Mouse (Mus musculus): Measurements from ENCODE around the gene Dctn1. TPM values are rescaled to one million over a fixed set of nuclear protein-coding genes. Genes with fewer than 3 reads are reported as not detected.

Dctn1 gene
- polyA plus RNA-seq, 1 experiment from 2014 or later, result 105 TPM

DNA sequence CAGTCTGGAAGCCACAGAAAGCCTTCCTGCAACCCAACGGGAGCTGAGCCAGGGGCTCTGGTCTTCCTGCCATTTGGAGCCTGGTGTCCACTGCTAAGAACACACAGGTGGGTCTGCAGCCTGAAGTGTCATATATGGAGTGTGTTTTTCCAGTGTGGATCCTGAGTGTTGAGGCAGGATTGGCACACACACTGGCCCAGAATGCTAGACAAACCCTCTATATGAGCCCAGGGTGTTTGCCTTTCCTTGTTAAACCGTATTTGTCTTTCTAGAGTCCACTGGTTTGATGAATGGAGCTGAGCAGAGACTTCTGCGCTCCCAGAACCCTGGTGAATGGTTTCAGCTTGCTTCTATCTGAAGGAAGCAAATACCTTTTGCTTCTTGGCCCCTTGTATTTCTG lies 54.1 kb downstream of the Dctn1 start, which contains the start of gene Slc4a5:
Gene Slc4a5 (plus strand): TSS at position 15 of the 400 bp plus-strand sequence.
- Histone ChIP-seq H3K4me3 (no peak within 1 kb of the TSS), H3K9me3 (replicated peaks) (no peaks in the 10 kb centered on the region), H3K36me3 (no peaks in the 10 kb centered on the region), H3K27me3 (ENCODE audit: low read depth, poor library complexity, severe bottlenecking) (no peaks in the 10 kb centered on the region), H3K4me1 (peaks cover 3% of the 10 kb centered on the region), H3K27ac (replicated peaks) (no peak within 1 kb of the TSS)
- DNase-seq (ENCODE audit: low spot score), result no peak
- WGBS, result 79% methylated on average over 3 of the region's 3 CpGs

DNA sequence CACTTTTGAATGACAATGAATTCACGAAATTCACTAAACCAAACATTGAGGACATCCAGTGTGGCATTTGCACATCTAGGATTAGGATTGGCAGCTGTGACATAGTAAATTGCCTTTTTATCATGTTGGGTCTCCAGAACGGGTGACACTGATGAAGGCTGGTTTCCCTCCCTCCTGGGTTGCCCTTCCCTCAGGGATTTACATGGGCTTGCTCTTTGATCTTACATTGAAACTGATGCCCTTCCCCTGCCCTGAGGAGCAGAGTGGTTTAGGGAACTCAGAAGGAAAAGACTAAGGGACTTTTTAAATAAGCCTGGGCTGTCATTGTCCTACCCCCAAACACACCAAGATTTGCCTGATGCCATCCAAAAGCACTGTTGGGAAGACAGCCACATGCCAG lies 65.8 kb downstream of the Dctn1 start:
- no peak for DNase-seq (ENCODE audit: low spot score)
- no peak overlapping the region for H3K4me3 ChIP-seq
- H3K4me1 ChIP-seq, result peaks cover 21% of the 10 kb centered on the region
- no peaks in the 10 kb centered on the region for H3K36me3 ChIP-seq
- 47% methylated on average over 2 of the region's 2 CpGs for WGBS
- peaks cover 68% of the 10 kb centered on the region for H3K27me3 ChIP-seq (ENCODE audit: low read depth, poor library complexity, severe bottlenecking)
- H3K27ac ChIP-seq (replicated peaks), result no peak overlapping the region
- no peaks in the 10 kb centered on the region for H3K9me3 ChIP-seq (replicated peaks)

DNA sequence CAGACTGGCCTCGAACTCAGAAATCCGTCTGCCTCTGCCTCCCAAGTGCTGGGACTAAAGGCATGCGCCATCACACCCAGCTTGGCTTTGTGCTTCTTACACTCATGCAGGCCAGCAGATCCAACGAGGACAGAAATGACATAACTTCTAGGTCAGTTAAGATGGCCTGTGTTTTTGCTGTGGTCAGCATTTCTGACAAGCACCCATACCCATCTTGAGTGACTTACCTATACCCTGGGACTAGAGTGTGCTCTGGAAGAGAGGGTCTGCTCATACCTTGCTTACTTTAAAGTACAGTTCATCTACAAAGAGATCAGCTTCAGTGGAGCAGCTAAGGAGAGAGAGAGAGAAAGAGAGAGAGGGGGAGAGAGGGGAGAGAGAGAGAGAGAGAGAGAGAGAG lies 67.6 kb downstream of the Dctn1 start:
- DNase-seq (ENCODE audit: low spot score), result no peak
- H3K4me1 ChIP-seq, result peaks cover 33% of the 10 kb centered on the region
- 0 out of 2 replicates have a peak overlapping the region, but pooled peaks have one; percentile 58 for H3K27ac ChIP-seq (replicated peaks)
- no peaks in the 10 kb centered on the region for H3K9me3 ChIP-seq (replicated peaks)
- WGBS, result 73% methylated on average over 4 of the region's 4 CpGs
- no peak overlapping the region for H3K4me3 ChIP-seq
- H3K36me3 ChIP-seq, result no peaks in the 10 kb centered on the region
- peaks cover 86% of the 10 kb centered on the region for H3K27me3 ChIP-seq (ENCODE audit: low read depth, poor library complexity, severe bottlenecking)

- Histone ChIP-seq H3K27me3 (ENCODE audit: low read depth, poor library complexity, severe bottlenecking) (peaks cover 95% of the 10 kb centered on the region), H3K27ac (replicated peaks) (peak overlapping the region; percentile 58), H3K9me3 (replicated peaks) (no peaks in the 10 kb centered on the region), H3K4me1 (peaks cover 33% of the 10 kb centered on the region), H3K4me3 (peak overlapping the region; percentile 42), H3K36me3 (no peaks in the 10 kb centered on the region)
- DNase-seq (ENCODE audit: low spot score), result peak; percentile 64
- 1% methylated on average over 14 of the region's 14 CpGs for WGBS
Measured at GRCm38 (mm10) chr6:83234280-83234741, 68.6 kb downstream of the Dctn1 start.

DNA sequence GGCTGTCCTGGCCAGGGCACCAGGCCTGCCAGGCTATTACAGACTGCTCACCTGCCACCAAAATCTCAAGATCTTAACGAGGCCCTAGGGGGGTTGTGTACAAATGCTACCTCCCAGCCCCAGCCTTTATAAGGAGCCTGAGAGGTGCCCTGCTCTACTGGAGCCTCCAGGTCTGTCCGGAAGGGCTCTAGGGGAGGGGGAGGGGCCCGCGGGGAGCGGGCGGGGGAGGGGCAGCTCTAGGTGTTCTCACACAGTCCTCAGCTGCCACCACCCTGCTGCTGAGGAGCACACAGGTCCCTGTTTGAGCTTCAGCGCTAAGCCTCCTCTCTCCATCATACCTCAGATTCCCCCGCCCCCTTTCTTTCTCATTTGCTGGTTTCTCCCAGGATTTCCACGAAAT lies 71.4 kb downstream of the Dctn1 start:
- peaks cover 100% of the 10 kb centered on the region for H3K27me3 ChIP-seq (ENCODE audit: low read depth, poor library complexity, severe bottlenecking)

DNA sequence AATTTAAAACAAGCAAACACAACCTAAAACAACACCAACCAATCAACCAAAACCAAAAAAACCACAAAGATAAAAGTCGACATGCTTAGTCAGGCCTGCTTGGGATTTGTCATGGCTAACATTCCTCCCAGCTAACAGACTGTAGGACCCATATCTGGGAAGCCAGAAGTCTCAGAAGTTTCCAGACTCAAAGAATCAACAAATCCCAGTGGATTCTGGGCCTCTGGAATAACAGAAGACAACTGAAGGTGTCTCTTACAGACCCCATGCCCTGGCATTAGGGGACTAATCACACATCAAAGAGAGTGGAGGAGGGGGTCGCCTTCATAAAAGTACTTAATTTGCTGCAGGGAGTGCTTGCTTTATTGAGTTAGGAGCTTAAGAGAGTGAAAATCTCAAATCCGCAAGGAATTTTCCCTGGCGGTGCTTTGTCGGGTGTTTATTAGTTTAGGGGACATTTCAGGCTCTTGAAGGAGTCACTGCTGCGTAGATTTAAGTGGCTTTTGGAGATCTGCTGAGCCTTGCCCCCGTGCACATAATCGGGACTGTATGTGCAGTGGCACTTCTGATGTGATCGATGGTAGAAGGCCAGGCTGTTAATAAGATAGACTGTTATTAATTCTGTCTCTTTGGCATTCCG lies 78.8 kb downstream of the Dctn1 start:
- H3K36me3 ChIP-seq, result no peaks in the 10 kb centered on the region
- no peak overlapping the region for H3K27ac ChIP-seq (replicated peaks)
- H3K9me3 ChIP-seq (replicated peaks), result no peaks in the 10 kb centered on the region
- DNase-seq (ENCODE audit: low spot score), result peak; percentile 21
- H3K27me3 ChIP-seq (ENCODE audit: low read depth, poor library complexity, severe bottlenecking), result peaks cover 66% of the 10 kb centered on the region
- H3K4me3 ChIP-seq, result no peak overlapping the region
- WGBS, result 28% methylated on average over 10 of the region's 10 CpGs
- H3K4me1 ChIP-seq, result peaks cover 30% of the 10 kb centered on the region

More for the DNA sequence above, 71.4 kb downstream of the Dctn1 start:
- peak overlapping the region; percentile 52; the same call in 1 of the 2 replicates for H3K27ac ChIP-seq (replicated peaks)
- 3% methylated on average over 9 of the region's 9 CpGs for WGBS
- H3K4me1 ChIP-seq, result peaks cover 33% of the 10 kb centered on the region
- no peaks in the 10 kb centered on the region for H3K9me3 ChIP-seq (replicated peaks)
- no peak for DNase-seq (ENCODE audit: low spot score)
- H3K36me3 ChIP-seq, result no peaks in the 10 kb centered on the region
- peak overlapping the region; percentile 36 for H3K4me3 ChIP-seq

DNA sequence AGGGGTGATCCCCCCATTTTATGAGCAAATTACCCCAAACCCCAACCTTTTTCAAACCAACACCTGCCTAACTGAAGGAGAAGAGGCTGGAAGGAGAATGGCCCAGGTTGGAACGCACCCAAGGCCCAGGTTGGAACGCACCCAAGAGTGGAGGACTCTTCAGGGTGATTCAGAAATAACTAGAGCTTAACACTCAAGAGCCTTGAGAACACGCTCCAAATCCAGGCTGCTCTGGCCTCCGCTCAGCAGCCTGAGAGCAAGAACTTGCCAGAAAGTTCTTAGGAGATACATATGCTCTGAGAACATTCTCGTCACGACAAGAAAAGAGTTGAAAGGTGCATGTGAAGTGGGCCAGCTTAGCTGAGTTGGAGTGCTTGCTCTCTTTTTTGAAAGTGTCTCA lies 79.4 kb downstream of the Dctn1 start:
- peaks cover 61% of the 10 kb centered on the region for H3K27me3 ChIP-seq (ENCODE audit: low read depth, poor library complexity, severe bottlenecking)
- WGBS, result 88% methylated on average over 6 of the region's 6 CpGs
- H3K36me3 ChIP-seq, result no peaks in the 10 kb centered on the region
- DNase-seq (ENCODE audit: low spot score), result no peak
- H3K4me1 ChIP-seq, result peaks cover 30% of the 10 kb centered on the region
- H3K9me3 ChIP-seq (replicated peaks), result no peaks in the 10 kb centered on the region
- H3K4me3 ChIP-seq, result no peak overlapping the region
- H3K27ac ChIP-seq (replicated peaks), result no peak overlapping the region

- no peaks in the 10 kb centered on the region for H3K9me3 ChIP-seq (replicated peaks)
- H3K4me1 ChIP-seq, result peaks cover 25% of the 10 kb centered on the region
- no peak overlapping the region; the same call in 1 of the 2 replicates for H3K27ac ChIP-seq (replicated peaks)
- H3K36me3 ChIP-seq, result no peaks in the 10 kb centered on the region
- no peak overlapping the region for H3K4me3 ChIP-seq
- no peak for DNase-seq (ENCODE audit: low spot score)
- WGBS, result 100% methylated on average over 1 of the region's 1 CpGs
- H3K27me3 ChIP-seq (ENCODE audit: low read depth, poor library complexity, severe bottlenecking), result peaks cover 52% of the 10 kb centered on the region
Measured at GRCm38 (mm10) chr6:83245997-83246396, 80.3 kb downstream of the Dctn1 start.

DNA sequence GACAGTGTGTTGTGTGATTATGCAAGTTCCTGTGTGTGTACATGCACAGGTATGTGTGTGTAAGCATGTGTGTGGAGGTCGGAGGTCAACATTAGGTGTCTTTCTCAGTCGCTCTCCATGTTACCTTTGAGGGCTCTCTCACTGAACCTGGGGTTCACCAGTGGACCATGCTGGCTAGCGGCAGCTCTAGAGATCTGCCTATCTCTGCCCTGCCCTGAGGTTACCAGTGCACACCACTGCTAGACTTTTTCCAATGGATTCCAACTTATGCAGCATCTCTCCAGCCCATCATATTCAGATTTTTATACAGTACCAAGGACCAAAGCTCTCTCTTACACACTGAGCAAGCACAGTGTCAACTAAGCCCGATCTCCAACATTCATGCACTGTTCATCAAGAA lies 81.0 kb downstream of the Dctn1 start:
- 94% methylated on average over 4 of the region's 4 CpGs for WGBS
- DNase-seq (ENCODE audit: low spot score), result no peak
- Histone ChIP-seq H3K9me3 (replicated peaks) (no peaks in the 10 kb centered on the region), H3K36me3 (no peaks in the 10 kb centered on the region), H3K27ac (replicated peaks) (no peak overlapping the region), H3K4me3 (no peak overlapping the region), H3K27me3 (ENCODE audit: low read depth, poor library complexity, severe bottlenecking) (peaks cover 44% of the 10 kb centered on the region), H3K4me1 (peaks cover 25% of the 10 kb centered on the region)

DNA sequence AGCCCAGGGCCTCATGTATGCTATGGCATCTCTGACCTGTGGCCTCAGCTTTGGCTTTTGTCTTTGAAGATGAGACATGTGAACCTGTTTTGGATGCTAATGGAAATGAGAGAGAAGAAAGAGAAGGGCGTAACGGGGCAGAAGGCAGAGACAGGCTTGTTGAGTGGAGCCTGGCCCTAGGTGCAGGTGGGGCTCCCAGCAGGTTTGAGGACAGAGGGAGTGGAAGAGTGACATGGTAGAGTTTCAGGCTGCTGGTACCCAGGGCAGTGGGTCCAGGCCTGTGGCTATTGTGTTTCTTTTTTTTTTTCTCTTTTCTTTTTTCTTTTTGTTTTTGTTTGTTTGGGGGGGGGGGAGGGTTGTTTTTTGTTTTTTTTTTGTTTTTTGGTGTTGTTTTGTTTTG lies 81.4 kb downstream of the Dctn1 start:
- no peak for DNase-seq (ENCODE audit: low spot score)
- Histone ChIP-seq H3K36me3 (no peaks in the 10 kb centered on the region), H3K4me3 (no peak overlapping the region), H3K9me3 (replicated peaks) (no peaks in the 10 kb centered on the region), H3K27me3 (ENCODE audit: low read depth, poor library complexity, severe bottlenecking) (peaks cover 40% of the 10 kb centered on the region), H3K4me1 (peaks cover 25% of the 10 kb centered on the region), H3K27ac (replicated peaks) (no peak overlapping the region)
- 86% methylated on average over 2 of the region's 2 CpGs for WGBS

Other genes starting within 250 kb of the Dctn1 start
- 2.0 and 2.4 TPM in 2 replicates for gene Sema4f, start 226.2 kb upstream of the Dctn1 start, polyA plus RNA-seq (2016; fragmentation: Nextera tagmentation; extraction: Ambion mirVana)
- 0.09 and 0.23 TPM in 2 replicates for gene M1ap, start 219.0 kb upstream of the Dctn1 start, polyA plus RNA-seq (2016; fragmentation: Nextera tagmentation; extraction: Ambion mirVana)
- gene Dok1, start 132.4 kb upstream of the Dctn1 start, polyA plus RNA-seq (2016; fragmentation: Nextera tagmentation; extraction: Ambion mirVana), result 8.8 and 9.9 TPM in 2 replicates
- gene Loxl3, start 131.7 kb upstream of the Dctn1 start, polyA plus RNA-seq (2016; fragmentation: Nextera tagmentation; extraction: Ambion mirVana), result 7.9 and 9.3 TPM in 2 replicates
- gene Aup1, start 111.4 kb upstream of the Dctn1 start, polyA plus RNA-seq (2016; fragmentation: Nextera tagmentation; extraction: Ambion mirVana), result 162 and 175 TPM in 2 replicates
- 79.7 and 82.7 TPM in 2 replicates for gene Htra2, start 110.6 kb upstream of the Dctn1 start, polyA plus RNA-seq (2016; fragmentation: Nextera tagmentation; extraction: Ambion mirVana)
- gene Dqx1, start 108.1 kb upstream of the Dctn1 start, polyA plus RNA-seq (2016; fragmentation: Nextera tagmentation; extraction: Ambion mirVana), result 1.8 and 2.0 TPM in 2 replicates
- 0.79 TPM in 1 of 2 replicates, not detected in the other for gene Tlx2, start 95.6 kb upstream of the Dctn1 start, polyA plus RNA-seq (2016; fragmentation: Nextera tagmentation; extraction: Ambion mirVana)
- gene Pcgf1, start 88.1 kb upstream of the Dctn1 start, polyA plus RNA-seq (2016; fragmentation: Nextera tagmentation; extraction: Ambion mirVana), result 36.5 and 37.7 TPM in 2 replicates
- gene Lbx2, start 79.6 kb upstream of the Dctn1 start, polyA plus RNA-seq (2016; fragmentation: Nextera tagmentation; extraction: Ambion mirVana), result 0.29 and 0.73 TPM in 2 replicates
- 2.0 and 3.1 TPM in 2 replicates for gene Ccdc142, start 64.3 kb upstream of the Dctn1 start, polyA plus RNA-seq (2016; fragmentation: Nextera tagmentation; extraction: Ambion mirVana)
- 2.4 and 3.1 TPM in 2 replicates for gene Gm42688, start 64.3 kb upstream of the Dctn1 start, polyA plus RNA-seq (2016; fragmentation: Nextera tagmentation; extraction: Ambion mirVana)
- 148 and 153 TPM in 2 replicates for gene Mrpl53, start 56.9 kb upstream of the Dctn1 start, polyA plus RNA-seq (2016; fragmentation: Nextera tagmentation; extraction: Ambion mirVana)
- gene Mogs, start 50.4 kb upstream of the Dctn1 start, polyA plus RNA-seq (2016; fragmentation: Nextera tagmentation; extraction: Ambion mirVana), result 31.8 and 33.7 TPM in 2 replicates
- 138 and 180 TPM in 2 replicates for gene Wbp1, start 44.4 kb upstream of the Dctn1 start, polyA plus RNA-seq (2016; fragmentation: Nextera tagmentation; extraction: Ambion mirVana)
- gene Ino80b, start 40.5 kb upstream of the Dctn1 start, polyA plus RNA-seq (2016; fragmentation: Nextera tagmentation; extraction: Ambion mirVana), result 18.2 and 18.7 TPM in 2 replicates
- gene Rtkn, start 30.5 kb upstream of the Dctn1 start, polyA plus RNA-seq (2016; fragmentation: Nextera tagmentation; extraction: Ambion mirVana), result 35.3 and 39.7 TPM in 2 replicates
- gene Wdr54, start 9.5 kb upstream of the Dctn1 start, polyA plus RNA-seq (2016; fragmentation: Nextera tagmentation; extraction: Ambion mirVana), result 13.0 and 14.6 TPM in 2 replicates
- 1.9 and 2.0 TPM in 2 replicates for gene 1700003E16Rik, start 9.5 kb upstream of the Dctn1 start, polyA plus RNA-seq (2016; fragmentation: Nextera tagmentation; extraction: Ambion mirVana)
- 0.67 and 0.79 TPM in 2 replicates for gene Slc4a5, start 53.9 kb downstream of the Dctn1 start, polyA plus RNA-seq (2016; fragmentation: Nextera tagmentation; extraction: Ambion mirVana)
- 53.2 and 64.0 TPM in 2 replicates for gene Mthfd2, start 160.0 kb downstream of the Dctn1 start, polyA plus RNA-seq (2016; fragmentation: Nextera tagmentation; extraction: Ambion mirVana)
- gene Mob1a, start 160.1 kb downstream of the Dctn1 start, polyA plus RNA-seq (2016; fragmentation: Nextera tagmentation; extraction: Ambion mirVana), result 60.4 and 61.5 TPM in 2 replicates
- 152 and 156 TPM in 2 replicates for gene Bola3, start 183.2 kb downstream of the Dctn1 start, polyA plus RNA-seq (2016; fragmentation: Nextera tagmentation; extraction: Ambion mirVana)